Mouse (Mus musculus): Measurements from ENCODE around the gene Kcnrg.

The Kcnrg gene

GRCm38 (mm10) chr14:61645547-61645946 is 38.3 kb downstream of the Kcnrg start:
- DNase-seq (ENCODE audit: low spot score in 2 of 2), result no peak

DNA sequence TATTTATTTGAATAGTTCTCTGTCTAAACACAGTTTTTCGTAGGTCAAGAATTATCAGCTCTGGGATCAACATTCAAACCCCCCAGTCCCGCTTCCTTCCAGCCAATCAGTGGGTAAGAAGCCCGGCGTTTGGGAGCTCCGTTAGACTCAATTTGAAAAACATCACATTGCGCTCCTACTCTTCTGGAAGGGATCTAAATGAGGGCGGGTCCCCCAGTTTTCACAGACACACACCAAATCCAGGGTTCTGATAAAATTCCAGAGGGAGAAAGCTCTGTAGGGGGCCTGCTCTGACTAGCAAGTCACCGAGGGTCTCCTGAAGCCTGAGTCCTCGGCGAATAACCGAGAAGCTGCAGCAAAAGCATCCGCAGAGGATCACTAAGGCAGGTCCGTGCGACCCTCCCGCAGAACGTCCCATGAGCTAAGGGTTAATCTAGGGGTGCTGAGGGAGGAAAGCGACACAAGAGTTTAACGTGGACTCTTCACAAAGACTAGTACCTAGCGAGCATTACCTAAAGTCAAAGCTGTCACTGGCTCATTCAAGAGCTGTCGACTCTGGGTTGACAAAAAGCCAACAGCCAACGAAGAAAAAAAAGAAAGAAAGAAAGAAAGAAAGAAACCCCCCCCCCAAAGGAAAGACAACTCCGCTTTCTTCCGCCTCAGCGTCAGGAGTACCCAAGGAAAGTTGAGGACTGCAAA is 40.1 kb downstream of the Kcnrg start:
- peak; percentile 63 to 79 for DNase-seq (ENCODE audit: low spot score in 2 of 2)

- peak; percentile 72 to 88 for DNase-seq (ENCODE audit: low spot score in 2 of 2)
Measured at GRCm38 (mm10) chr14:61647881-61648684, 40.8 kb downstream of the Kcnrg start.

DNA sequence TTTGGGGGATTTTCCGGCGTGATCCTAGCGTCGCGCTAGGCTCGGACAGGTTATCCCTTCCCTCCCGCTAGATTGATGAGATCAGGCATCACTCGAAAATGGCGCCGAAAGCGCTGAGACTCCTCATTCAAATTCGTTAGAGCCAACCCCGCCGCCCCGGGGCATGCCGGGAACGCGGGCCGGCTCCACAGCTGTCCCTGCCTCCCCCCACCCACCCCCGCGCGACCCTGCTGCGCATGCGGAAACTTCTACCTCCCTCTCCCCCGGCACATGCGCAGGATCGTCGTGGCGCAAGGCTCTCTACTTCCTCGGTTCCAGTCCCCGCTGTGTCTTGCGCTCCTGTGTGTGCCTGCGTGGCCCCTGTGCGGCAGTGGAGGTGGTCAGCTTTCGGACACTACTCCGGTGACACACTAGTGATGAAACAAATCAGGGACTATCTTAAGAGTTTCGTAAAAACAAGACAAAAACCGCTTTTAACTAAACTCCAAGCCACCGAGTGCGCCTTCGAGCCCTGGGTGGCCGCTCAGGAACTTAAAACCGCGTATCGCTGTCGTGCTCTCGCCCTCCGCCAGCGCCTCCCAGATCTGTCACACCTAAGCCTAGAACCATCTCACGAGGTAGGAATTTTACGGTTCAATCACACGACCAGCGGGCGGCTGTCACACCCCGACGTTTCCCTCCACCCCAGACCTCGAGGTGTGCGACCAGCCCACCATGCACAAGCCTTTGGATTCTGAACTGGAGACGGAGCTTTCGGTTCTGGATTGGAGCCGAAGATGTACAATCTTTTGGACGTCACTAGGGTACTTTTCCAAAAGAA is 41.6 kb downstream of the Kcnrg start:
- DNase-seq (ENCODE audit: low spot score in 2 of 2), result peak; percentile 97 to 99

- peak in 1 of 2 experiments; percentile 28 for DNase-seq (ENCODE audit: low spot score in 2 of 2)
Measured at GRCm38 (mm10) chr14:61650291-61650960, 43.2 kb downstream of the Kcnrg start.

- DNase-seq (ENCODE audit: low spot score in 2 of 2), result peak in 1 of 2 experiments; percentile 50
Measured at GRCm38 (mm10) chr14:61656469-61656868, 49.2 kb downstream of the Kcnrg start.

- DNase-seq (ENCODE audit: low spot score in 2 of 2), result no peak
Measured at GRCm38 (mm10) chr14:61661496-61661895, 54.2 kb downstream of the Kcnrg start.

DNA sequence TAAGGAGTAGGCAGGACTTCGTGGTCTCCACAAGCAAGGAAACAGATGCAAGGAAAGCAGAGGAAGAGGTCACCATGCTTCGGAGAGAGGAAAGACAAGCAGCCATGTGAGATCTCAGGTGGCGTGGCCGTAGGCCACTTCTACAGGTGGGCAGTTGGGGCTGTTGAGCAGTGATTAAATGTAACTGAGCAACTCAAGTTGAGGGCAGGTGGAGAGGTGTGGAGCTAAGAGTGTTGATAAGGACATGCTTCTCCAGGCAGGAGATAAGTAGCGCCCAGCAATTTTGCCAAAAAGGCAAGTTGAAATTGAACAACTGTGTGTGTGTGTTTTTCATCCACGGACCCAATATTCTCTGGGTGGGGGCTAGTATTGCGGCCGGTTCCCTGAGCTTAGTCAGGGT is 55.0 kb downstream of the Kcnrg start:
- DNase-seq (ENCODE audit: low spot score in 2 of 2), result no peak

Measured in spleen, postnatal 4 days (tissue).